Mouse (Mus musculus): ENCODE measurements around the gene Arid5a. TPM values are rescaled to one million over a fixed set of nuclear protein-coding genes. Genes with fewer than 3 reads are reported as not detected.

Gene Arid5a
- polyA plus RNA-seq, 1 experiment from 2014 or later, result 2.9 TPM

DNA sequence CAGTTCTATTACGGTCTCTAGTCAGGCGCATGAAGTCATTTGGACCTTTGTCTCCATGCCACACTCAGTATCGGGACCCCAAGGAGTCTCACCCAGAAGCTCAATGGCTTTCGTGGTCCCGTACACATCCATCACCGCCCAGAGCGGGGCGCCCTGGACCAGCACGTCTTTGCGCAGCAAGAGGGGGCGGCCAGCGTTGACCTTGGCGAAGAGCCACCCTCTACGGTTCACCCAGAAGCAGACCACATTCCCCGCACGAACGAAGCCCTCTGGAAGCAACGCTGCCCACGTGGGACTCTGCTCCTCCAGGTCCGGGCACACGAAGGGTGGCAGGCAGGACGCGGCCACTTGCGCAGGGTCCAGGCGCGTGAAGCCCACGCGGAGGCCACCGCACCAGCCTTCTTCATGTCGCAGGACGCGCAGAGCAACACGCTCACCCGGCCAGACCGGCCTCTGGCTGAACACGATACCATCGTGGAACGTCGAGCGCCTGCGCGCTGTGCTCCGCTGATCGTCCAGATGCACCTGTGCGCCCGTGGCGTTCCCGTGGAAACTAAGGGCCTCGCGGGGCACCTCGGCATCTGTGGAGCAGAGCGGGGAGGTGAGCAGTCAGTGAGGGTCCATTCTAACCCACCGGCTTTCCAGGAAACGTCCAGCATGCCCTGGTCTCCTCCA is 38.3 kb upstream of the Arid5a start:
- Histone ChIP-seq H3K9ac (replicated peaks; ENCODE audit: low read depth, low read length) (no peak overlapping the region), H3K9me3 (ENCODE audit: control insufficient read depth, low read depth, low read length) (no peaks in the 10 kb centered on the region), H3K36me3 (ENCODE audit: control insufficient read depth, insufficient read depth, low read length) (no peaks in the 10 kb centered on the region), H3K4me2 (replicated peaks; ENCODE audit: low read depth, low read length) (peak overlapping the region; percentile 30), H3K4me3 (ENCODE audit: low read depth, low read length) (peak overlapping the region; percentile 5; the same call in 1 of the 2 replicates), H3K27ac (ENCODE audit: low read length) (no peak overlapping the region), H3K4me1 (ENCODE audit: control insufficient read depth, insufficient read depth, low read length) (peaks cover 25% of the 10 kb centered on the region), H3K27me3 (ENCODE audit: control insufficient read depth, insufficient read depth, low read length) (no peaks in the 10 kb centered on the region)
- WGBS, result 40% methylated on average over 54 of the region's 54 CpGs
- ATAC-seq (ENCODE audit: insufficient number of reproducible peaks, insufficient read depth, low FRiP score, low read depth), result no peak

DNA sequence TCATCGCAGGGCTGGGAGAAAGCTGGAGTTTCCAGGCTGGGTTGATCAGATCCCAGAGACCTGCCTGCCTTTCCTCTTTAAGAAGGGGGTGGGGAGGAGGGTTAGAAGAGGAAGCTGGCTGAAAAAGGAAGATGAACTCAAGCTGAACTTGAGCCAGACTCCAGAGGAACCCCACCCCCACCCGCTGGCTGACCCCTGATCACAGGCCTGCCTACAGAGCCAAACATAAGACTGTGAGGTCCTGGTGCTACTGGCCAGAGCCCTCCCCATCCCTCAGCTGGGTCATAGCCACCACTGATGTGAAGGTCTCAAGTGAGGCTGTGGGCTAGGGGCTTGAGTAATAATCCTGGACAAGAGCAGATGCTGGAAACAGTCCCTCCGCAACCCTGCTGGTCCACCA is 36.9 kb upstream of the Arid5a start:
- no peaks in the 10 kb centered on the region for H3K27me3 ChIP-seq (ENCODE audit: control insufficient read depth, insufficient read depth, low read length)
- peak; percentile 25 for ATAC-seq (ENCODE audit: insufficient number of reproducible peaks, insufficient read depth, low FRiP score, low read depth)
- H3K4me3 ChIP-seq (ENCODE audit: low read depth, low read length), result no peak overlapping the region
- no peak overlapping the region for H3K4me2 ChIP-seq (replicated peaks; ENCODE audit: low read depth, low read length)
- WGBS, result 41% methylated on average over 3 of the region's 3 CpGs
- H3K9me3 ChIP-seq (ENCODE audit: control insufficient read depth, low read depth, low read length), result no peaks in the 10 kb centered on the region
- no peaks in the 10 kb centered on the region for H3K36me3 ChIP-seq (ENCODE audit: control insufficient read depth, insufficient read depth, low read length)
- peak overlapping the region; percentile 62 for H3K27ac ChIP-seq (ENCODE audit: low read length)
- H3K9ac ChIP-seq (replicated peaks; ENCODE audit: low read depth, low read length), result no peak overlapping the region
- peaks cover 25% of the 10 kb centered on the region for H3K4me1 ChIP-seq (ENCODE audit: control insufficient read depth, insufficient read depth, low read length)

- Histone ChIP-seq H3K4me2 (replicated peaks; ENCODE audit: low read depth, low read length) (peak overlapping the region; percentile 22), H3K27ac (ENCODE audit: low read length) (peak overlapping the region; percentile 62), H3K9me3 (ENCODE audit: control insufficient read depth, low read depth, low read length) (no peaks in the 10 kb centered on the region), H3K9ac (replicated peaks; ENCODE audit: low read depth, low read length) (0 out of 2 replicates have a peak overlapping the region, but pooled peaks have one; percentile 0), H3K4me1 (ENCODE audit: control insufficient read depth, insufficient read depth, low read length) (peaks cover 25% of the 10 kb centered on the region), H3K36me3 (ENCODE audit: control insufficient read depth, insufficient read depth, low read length) (no peaks in the 10 kb centered on the region), H3K4me3 (ENCODE audit: low read depth, low read length) (no peak overlapping the region), H3K27me3 (ENCODE audit: control insufficient read depth, insufficient read depth, low read length) (no peaks in the 10 kb centered on the region)
- ATAC-seq (ENCODE audit: insufficient number of reproducible peaks, insufficient read depth, low FRiP score, low read depth), result peak; percentile 31; the same call in 1 of the 2 replicates
- WGBS, result 73% methylated on average over 8 of the region's 8 CpGs
These were observed 35.9 kb upstream of the Arid5a start for GRCm38 (mm10) chr1:36271516-36272230.

DNA sequence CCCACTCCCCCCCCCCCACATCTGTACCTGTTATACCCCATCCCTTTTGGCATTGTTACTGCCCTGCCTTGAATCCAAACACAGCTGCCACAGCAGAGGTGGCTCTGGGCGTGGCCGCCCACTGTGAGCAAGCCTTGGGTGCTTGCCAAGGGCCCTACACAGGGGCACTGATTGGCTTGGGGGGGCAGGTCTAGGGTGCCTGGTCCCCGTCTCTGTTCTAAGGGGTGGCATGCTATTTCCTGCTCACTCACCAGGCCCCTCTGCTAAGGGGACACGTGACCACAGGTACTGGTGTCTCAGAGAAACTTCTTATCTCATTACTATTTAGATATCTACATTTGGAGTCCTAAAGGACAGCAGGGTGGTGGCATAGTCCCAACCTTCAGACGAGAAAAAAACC is 35.0 kb upstream of the Arid5a start:
- Histone ChIP-seq H3K9ac (replicated peaks; ENCODE audit: low read depth, low read length) (no peak overlapping the region), H3K9me3 (ENCODE audit: control insufficient read depth, low read depth, low read length) (no peaks in the 10 kb centered on the region), H3K36me3 (ENCODE audit: control insufficient read depth, insufficient read depth, low read length) (no peaks in the 10 kb centered on the region), H3K4me2 (replicated peaks; ENCODE audit: low read depth, low read length) (peak overlapping the region; percentile 14; the same call in 1 of the 2 replicates), H3K4me1 (ENCODE audit: control insufficient read depth, insufficient read depth, low read length) (peaks cover 25% of the 10 kb centered on the region), H3K4me3 (ENCODE audit: low read depth, low read length) (no peak overlapping the region), H3K27me3 (ENCODE audit: control insufficient read depth, insufficient read depth, low read length) (no peaks in the 10 kb centered on the region), H3K27ac (ENCODE audit: low read length) (peak overlapping the region; percentile 62; the same call in 1 of the 2 replicates)
- ATAC-seq (ENCODE audit: insufficient number of reproducible peaks, insufficient read depth, low FRiP score, low read depth), result peak; percentile 70
- WGBS, result 49% methylated on average over 5 of the region's 5 CpGs

- WGBS, result 6% methylated on average over 9 of the region's 9 CpGs
- Histone ChIP-seq H3K4me3 (ENCODE audit: low read depth, low read length) (no peak overlapping the region), H3K4me2 (replicated peaks; ENCODE audit: low read depth, low read length) (peak overlapping the region; percentile 14; the same call in 1 of the 2 replicates), H3K36me3 (ENCODE audit: control insufficient read depth, insufficient read depth, low read length) (no peaks in the 10 kb centered on the region), H3K9ac (replicated peaks; ENCODE audit: low read depth, low read length) (no peak overlapping the region), H3K27ac (ENCODE audit: low read length) (peak overlapping the region; percentile 62), H3K9me3 (ENCODE audit: control insufficient read depth, low read depth, low read length) (no peaks in the 10 kb centered on the region), H3K4me1 (ENCODE audit: control insufficient read depth, insufficient read depth, low read length) (peaks cover 25% of the 10 kb centered on the region), H3K27me3 (ENCODE audit: control insufficient read depth, insufficient read depth, low read length) (no peaks in the 10 kb centered on the region)
- peak; percentile 16; the same call in 1 of the 2 replicates for ATAC-seq (ENCODE audit: insufficient number of reproducible peaks, insufficient read depth, low FRiP score, low read depth)
These were observed 34.2 kb upstream of the Arid5a start for GRCm38 (mm10) chr1:36273288-36273687.

DNA sequence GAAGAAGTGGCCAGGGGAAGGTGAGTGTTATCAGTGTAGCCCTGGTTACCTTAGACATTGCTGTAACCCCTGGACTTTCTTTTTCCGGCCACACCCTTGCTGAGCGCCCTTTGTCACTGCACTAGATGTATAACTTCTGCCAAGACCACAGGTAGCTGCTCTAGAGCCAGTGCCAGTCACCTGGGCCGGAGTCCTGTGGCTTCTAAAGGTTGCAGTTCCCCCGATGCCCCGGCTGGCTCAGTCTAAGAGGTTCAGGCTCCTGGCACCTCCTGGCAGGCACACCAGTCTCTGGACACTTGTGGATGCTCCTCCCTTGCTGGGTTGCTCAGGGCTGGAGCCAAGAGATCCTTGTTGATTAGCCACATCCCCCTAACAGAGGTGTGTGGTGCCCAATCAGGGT is 33.1 kb upstream of the Arid5a start, which contains the start of gene Neurl3:
Gene Neurl3, minus strand, starts transcription at position 225 of the 400 bp plus-strand sequence.
- no peaks in the 10 kb centered on the region for H3K36me3 ChIP-seq (ENCODE audit: control insufficient read depth, insufficient read depth, low read length)
- 80% methylated on average over 5 of the region's 5 CpGs for WGBS
- peaks cover 24% of the 10 kb centered on the region for H3K4me1 ChIP-seq (ENCODE audit: control insufficient read depth, insufficient read depth, low read length)
- H3K27me3 ChIP-seq (ENCODE audit: control insufficient read depth, insufficient read depth, low read length), result no peaks in the 10 kb centered on the region
- peak within 1 kb of the TSS; percentile 62 for H3K27ac ChIP-seq (ENCODE audit: low read length)
- no peaks in the 10 kb centered on the region for H3K9me3 ChIP-seq (ENCODE audit: control insufficient read depth, low read depth, low read length)
- peak within 1 kb of the TSS; percentile 14; the same call in 1 of the 2 replicates for H3K4me2 ChIP-seq (replicated peaks; ENCODE audit: low read depth, low read length)
- ATAC-seq (ENCODE audit: insufficient number of reproducible peaks, insufficient read depth, low FRiP score, low read depth), result no peak
- H3K4me3 ChIP-seq (ENCODE audit: low read depth, low read length), result no peak within 1 kb of the TSS
- no peak within 1 kb of the TSS for H3K9ac ChIP-seq (replicated peaks; ENCODE audit: low read depth, low read length)

DNA sequence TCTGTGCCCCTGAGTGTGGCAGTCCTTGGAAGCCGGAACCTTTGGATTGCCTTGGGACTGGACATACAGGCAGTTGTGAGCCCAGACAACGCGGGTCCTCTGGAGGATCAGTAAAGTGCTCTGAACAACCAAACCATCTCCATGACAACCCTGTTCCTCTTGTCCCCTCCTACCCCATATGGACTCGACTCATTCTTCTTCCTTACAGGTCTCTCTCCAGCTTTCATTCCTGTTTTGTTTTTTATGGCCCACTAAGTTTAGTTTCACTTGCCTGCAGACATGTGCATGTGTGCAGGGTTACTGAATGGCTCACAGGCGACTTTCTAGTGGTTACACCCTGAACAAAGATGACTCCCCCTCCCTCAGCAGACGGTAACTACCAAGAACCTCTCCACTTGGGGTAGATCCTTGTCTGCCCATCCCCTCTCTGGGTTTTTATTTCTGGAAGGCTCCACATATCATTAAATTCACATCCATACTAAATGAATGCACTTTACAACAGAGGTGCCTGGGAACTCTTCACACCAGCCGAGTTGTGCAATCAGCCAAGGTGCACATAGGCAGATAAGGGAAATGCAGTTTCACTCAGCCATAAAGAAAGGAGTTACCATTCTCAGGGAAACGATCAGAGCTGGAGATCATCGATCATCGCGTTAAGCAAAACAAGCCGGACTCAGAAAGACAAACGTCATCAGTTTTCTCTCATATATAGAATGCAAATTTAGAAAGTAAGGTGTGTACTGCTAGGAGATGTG is 31.7 kb upstream of the Arid5a start:
- Histone ChIP-seq H3K36me3 (ENCODE audit: control insufficient read depth, insufficient read depth, low read length) (no peaks in the 10 kb centered on the region), H3K9ac (replicated peaks; ENCODE audit: low read depth, low read length) (no peak overlapping the region), H3K27ac (ENCODE audit: low read length) (no peak overlapping the region), H3K4me3 (ENCODE audit: low read depth, low read length) (no peak overlapping the region), H3K27me3 (ENCODE audit: control insufficient read depth, insufficient read depth, low read length) (no peaks in the 10 kb centered on the region), H3K4me1 (ENCODE audit: control insufficient read depth, insufficient read depth, low read length) (peaks cover 14% of the 10 kb centered on the region), H3K9me3 (ENCODE audit: control insufficient read depth, low read depth, low read length) (no peaks in the 10 kb centered on the region), H3K4me2 (replicated peaks; ENCODE audit: low read depth, low read length) (no peak overlapping the region)
- WGBS, result 74% methylated on average over 13 of the region's 13 CpGs
- no peak for ATAC-seq (ENCODE audit: insufficient number of reproducible peaks, insufficient read depth, low FRiP score, low read depth)
